Mouse (Mus musculus) heart, embryonic 14.5 days (tissue): ENCODE results near the gene Gpr179. TPM values are rescaled to one million over a fixed set of nuclear protein-coding genes. Genes with fewer than 3 reads are reported as not detected.
A peak's percentile ranks its signal among the peaks of the same experiment; 100 is the strongest.

Experiments
- ATAC-seq: fragments of 200-750 bp; cut with Nextera tagmentation; 2 replicates; pipeline ENCODE4 v1.8.0; 2017; ENCODE audit warnings: low read depth, moderate TSS enrichment; ENCODE audit not compliant: insufficient number of reproducible peaks, insufficient read depth, low FRiP score
- H3K27ac ChIP-seq, 2 experiments: fragments of 200-500 bp in 1 of 2; fragments of 300-500 bp in 1 of 2; sonication (generic) in 1 of 2; replicated peaks in 1 of 2; 2 replicates each; pipeline ENCODE4 v1.5.1; 2012 to 2014; ENCODE audit warnings: low read depth in 2 of 2, low read length in 2 of 2, control low read depth in 1 of 2, mild to moderate bottlenecking in 1 of 2, mixed read lengths in 1 of 2; ENCODE audit not compliant: control insufficient read depth in 1 of 2, insufficient read depth in 1 of 2
- H3K27me3 ChIP-seq: fragments of 300-500 bp; sonication (generic); 2 replicates; pipeline ENCODE4 v1.6.1; 2014; ENCODE audit warnings: mild to moderate bottlenecking, low read length, control low read depth; ENCODE audit not compliant: control insufficient read depth, insufficient read depth
- H3K36me3 ChIP-seq: fragments of 300-500 bp; sonication (generic); 2 replicates; pipeline ENCODE4 v1.6.1; 2014; ENCODE audit warnings: mild to moderate bottlenecking, control low read depth, low read length, mixed read lengths; ENCODE audit not compliant: control insufficient read depth, insufficient read depth
- H3K4me1 ChIP-seq, 2 experiments: fragments of 200-500 bp in 1 of 2; fragments of 300-500 bp in 1 of 2; sonication (generic) in 1 of 2; 2 replicates each; pipeline ENCODE4 v1.6.1; 2012 to 2014; ENCODE audit warnings: low read length in 2 of 2, control low read depth in 1 of 2, mixed read lengths in 1 of 2; ENCODE audit not compliant: control insufficient read depth in 2 of 2, insufficient read depth in 2 of 2
- H3K4me2 ChIP-seq: fragments of 300-500 bp; sonication (generic); 2 replicates; pipeline ENCODE4 v1.6.1; 2014; ENCODE audit warnings: mild to moderate bottlenecking, low read length
- H3K4me3 ChIP-seq, 2 experiments: fragments of 200-500 bp in 1 of 2; fragments of 300-500 bp in 1 of 2; sonication (generic) in 1 of 2; 2 replicates each; pipeline ENCODE4 v1.5.1; 2012 to 2014; ENCODE audit warnings: low read length in 2 of 2, mild to moderate bottlenecking in 2 of 2, control low read depth in 1 of 2, low read depth in 1 of 2, moderate library complexity in 1 of 2; ENCODE audit not compliant: control insufficient read depth in 1 of 2, insufficient read depth in 1 of 2
- H3K9ac ChIP-seq: fragments of 300-500 bp; sonication (generic); 2 replicates; pipeline ENCODE4 v1.6.1; 2014; ENCODE audit warnings: mild to moderate bottlenecking, low read length
- H3K9me3 ChIP-seq: fragments of 300-500 bp; sonication (generic); 2 replicates; pipeline ENCODE4 v1.6.1; 2016; ENCODE audit warnings: low read length, control low read depth; ENCODE audit not compliant: control insufficient read depth
- WGBS: fragments of 180-500 bp; shearing (Covaris S2); extraction: QIAGEN DNeasy Blood & Tissue Kit; methylation state at CpG from one replicate; pipeline ENCODE4 v1.1.7; 2014; 5-methylcytosine and 5-hydroxymethylcytosine counted together
- polyA plus RNA-seq: library from polyadenylated mRNA; unstranded; fragments of >200 nt; fragmentation: Nextera tagmentation; extraction: Ambion mirVana; gene quantifications from 2 replicates; pipeline ENCODE4 v1.2.1, GENCODE M21; 2014

Gene Gpr179
- polyA plus RNA-seq, 1 experiment from 2014 or later = 0.05 TPM

GRCm38 (mm10) chr11:97343619-97344018, 8.3 kb downstream of the Gpr179 start:
- Histone ChIP-seq H3K9ac (peak overlapping the region; percentile 21; the same call in 1 of the 2 replicates), H3K4me3 (peak overlapping the region in 1 of 2 experiments; percentile 6; a peak in 1 of 4 replicates), H3K27ac (no peak overlapping the region), H3K27me3 (no peaks in the 10 kb centered on the region), H3K4me1 (peaks cover 13 to 22% of the 10 kb centered on the region in 2 experiments), H3K9me3 (no peaks in the 10 kb centered on the region), H3K36me3 (no peaks in the 10 kb centered on the region), H3K4me2 (peak overlapping the region; percentile 44; the same call in 1 of the 2 replicates)
- ATAC-seq = no peak
- WGBS = 24% methylated on average over 17 of the region's 17 CpGs

- ATAC-seq = no peak
- Histone ChIP-seq H3K36me3 (no peaks in the 10 kb centered on the region), H3K27ac (no peak overlapping the region), H3K9ac (no peak overlapping the region), H3K4me1 (peaks cover 17 to 26% of the 10 kb centered on the region in 2 experiments), H3K4me2 (0 out of 2 replicates have a peak overlapping the region, but pooled peaks have one; percentile 44), H3K4me3 (no peak overlapping the region), H3K9me3 (no peaks in the 10 kb centered on the region), H3K27me3 (0 out of 2 replicates have a peak, but pooled peaks cover 3% of the 10 kb centered on the region)
- 40% methylated on average over 8 of the region's 8 CpGs for WGBS
Observed at GRCm38 (mm10) chr11:97343175-97343574, 8.7 kb downstream of the Gpr179 start.

GRCm38 (mm10) chr11:97338977-97339315, 12.9 kb downstream of the Gpr179 start:
- Histone ChIP-seq H3K27ac (peak overlapping the region in 1 of 2 experiments; percentile 7; a peak in 1 of 4 replicates), H3K4me1 (peaks cover 15 to 17% of the 10 kb centered on the region in 2 experiments), H3K36me3 (no peaks in the 10 kb centered on the region), H3K27me3 (peaks cover 20% of the 10 kb centered on the region), H3K9ac (peak overlapping the region; percentile 64), H3K4me2 (peak overlapping the region; percentile 63), H3K9me3 (no peaks in the 10 kb centered on the region), H3K4me3 (peak overlapping the region; percentile 24 to 25; a peak in 3 of 4 replicates)
- ATAC-seq = no peak
- WGBS = 13% methylated on average over 17 of the region's 17 CpGs

GRCm38 (mm10) chr11:97338302-97338976, 13.4 kb downstream of the Gpr179 start:
- H3K4me2 ChIP-seq = peak overlapping the region; percentile 63
- H3K27ac ChIP-seq = peak overlapping the region in 1 of 2 experiments; percentile 7; a peak in 1 of 4 replicates
- peak overlapping the region; percentile 64 for H3K9ac ChIP-seq
- peak overlapping the region; percentile 24 to 25; a peak in 3 of 4 replicates for H3K4me3 ChIP-seq
- peaks cover 10 to 12% of the 10 kb centered on the region in 2 experiments for H3K4me1 ChIP-seq
- no peaks in the 10 kb centered on the region for H3K36me3 ChIP-seq
- 24% methylated on average over 21 of the region's 21 CpGs for WGBS
- no peaks in the 10 kb centered on the region for H3K9me3 ChIP-seq
- peaks cover 20% of the 10 kb centered on the region for H3K27me3 ChIP-seq
- ATAC-seq = no peak; the same call in 1 of the 2 replicates

GRCm38 (mm10) chr11:97337363-97337762, 14.5 kb downstream of the Gpr179 start:
- no peak overlapping the region for H3K27ac ChIP-seq
- H3K4me3 ChIP-seq = no peak overlapping the region
- no peak overlapping the region for H3K9ac ChIP-seq
- peaks cover 9 to 15% of the 10 kb centered on the region in 2 experiments for H3K4me1 ChIP-seq
- H3K4me2 ChIP-seq = no peak overlapping the region
- WGBS = 78% methylated on average over 12 of the region's 12 CpGs
- H3K27me3 ChIP-seq = peaks cover 20% of the 10 kb centered on the region
- ATAC-seq = no peak
- no peaks in the 10 kb centered on the region for H3K36me3 ChIP-seq
- H3K9me3 ChIP-seq = no peaks in the 10 kb centered on the region

- Histone ChIP-seq H3K9ac (no peak overlapping the region), H3K27ac (no peak overlapping the region), H3K27me3 (peaks cover 20% of the 10 kb centered on the region), H3K36me3 (no peaks in the 10 kb centered on the region), H3K4me3 (no peak overlapping the region), H3K9me3 (no peaks in the 10 kb centered on the region), H3K4me1 (peaks cover 9 to 15% of the 10 kb centered on the region in 2 experiments), H3K4me2 (no peak overlapping the region)
- ATAC-seq = no peak
- WGBS = 59% methylated on average over 14 of the region's 14 CpGs
Observed at GRCm38 (mm10) chr11:97336751-97337345, 15.0 kb downstream of the Gpr179 start.

GRCm38 (mm10) chr11:97336238-97336637, 15.6 kb downstream of the Gpr179 start:
- H3K27me3 ChIP-seq = peaks cover 20% of the 10 kb centered on the region
- WGBS = 51% methylated on average over 6 of the region's 6 CpGs
- H3K9me3 ChIP-seq = no peaks in the 10 kb centered on the region
- H3K4me2 ChIP-seq = no peak overlapping the region
- ATAC-seq = no peak
- H3K36me3 ChIP-seq = no peaks in the 10 kb centered on the region
- no peak overlapping the region for H3K27ac ChIP-seq
- H3K4me1 ChIP-seq = peaks cover 9 to 15% of the 10 kb centered on the region in 2 experiments
- H3K4me3 ChIP-seq = no peak overlapping the region
- H3K9ac ChIP-seq = no peak overlapping the region
